Mouse (Mus musculus) urinary bladder, adult 2 months (tissue): Measurements from ENCODE around the gene S100a1. TPM values are rescaled to one million over a fixed set of nuclear protein-coding genes. Genes with fewer than 3 reads are reported as not detected.

Source experiments
- DNase-seq: peaks from one replicate; pipeline ENCODE4 v3.0.0; 2022; ENCODE audit warnings: low spot score
- polyA plus RNA-seq: library from polyadenylated mRNA; depleted of rRNA; stranded (reverse); fragments of >200 nt; gene quantifications from 2 replicates; pipeline ENCODE4 v1.2.3, GENCODE M21; 2012; rRNA removed

The S100a1 gene
- polyA plus RNA-seq, 1 experiment, result 865 TPM

- DNase-seq, result no peak
Measured at GRCm38 (mm10) chr3:90465686-90466310, 48.4 kb downstream of the S100a1 start, which contains the start of gene Npr1. Gene Npr1 (minus strand): TSS chr3:90465866.

- DNase-seq, result no peak
Measured at GRCm38 (mm10) chr3:90465081-90465685, 49.0 kb downstream of the S100a1 start.

GRCm38 (mm10) chr3:90464552-90465080, 49.6 kb downstream of the S100a1 start:
- DNase-seq, result no peak

GRCm38 (mm10) chr3:90462579-90462978, 51.6 kb downstream of the S100a1 start:
- DNase-seq, result no peak

- no peak for DNase-seq
Measured at GRCm38 (mm10) chr3:90461935-90462334, 52.3 kb downstream of the S100a1 start.

Other genes starting within 250 kb of the S100a1 start
- 15.0 and 15.4 TPM in 2 replicates for gene Dennd4b, start 249.2 kb downstream of the S100a1 start, polyA plus RNA-seq
- gene Gatad2b, start 221.2 kb downstream of the S100a1 start, polyA plus RNA-seq, result 14.7 and 23.9 TPM in 2 replicates
- gene Slc27a3, start 124.5 kb downstream of the S100a1 start, polyA plus RNA-seq, result 9.2 and 11.0 TPM in 2 replicates
- 24.8 and 26.4 TPM in 2 replicates for gene Ints3, start 80.8 kb downstream of the S100a1 start, polyA plus RNA-seq
- gene Npr1, start 48.5 kb downstream of the S100a1 start, polyA plus RNA-seq, result 25.3 and 26.4 TPM in 2 replicates
- gene Ilf2, start 38.3 kb downstream of the S100a1 start, polyA plus RNA-seq, result 44.4 and 48.2 TPM in 2 replicates
- 88.2 and 107 TPM in 2 replicates for gene Snapin, start 23.4 kb downstream of the S100a1 start, polyA plus RNA-seq
- 98.1 and 103 TPM in 2 replicates for gene Chtop, start 4.9 kb downstream of the S100a1 start, polyA plus RNA-seq
- 86.1 and 86.3 TPM in 2 replicates for gene S100a13, start within 50 bp of the S100a1 start, polyA plus RNA-seq
- gene S100a14, start 12.5 kb upstream of the S100a1 start, polyA plus RNA-seq, result 70.1 and 94.3 TPM in 2 replicates
- 151 and 159 TPM in 2 replicates for gene S100a16, start 22.9 kb upstream of the S100a1 start, polyA plus RNA-seq
- gene S100a3, start 46.2 kb upstream of the S100a1 start, polyA plus RNA-seq, result 3.3 and 4.7 TPM in 2 replicates
- gene S100a2, start 75.9 kb upstream of the S100a1 start, polyA plus RNA-seq, result not detected in 2 replicates
- gene Gm42674, start 87.5 kb upstream of the S100a1 start, polyA plus RNA-seq, result 0.41 and 0.81 TPM in 2 replicates
- 263 and 329 TPM in 2 replicates for gene S100a4, start 89.4 kb upstream of the S100a1 start, polyA plus RNA-seq
- 9.8 and 10.2 TPM in 2 replicates for gene S100a5, start 94.1 kb upstream of the S100a1 start, polyA plus RNA-seq
- gene S100a6, start 98.5 kb upstream of the S100a1 start, polyA plus RNA-seq, result 3,944 and 6,594 TPM in 2 replicates
- gene S100a7a, start 139.6 kb upstream of the S100a1 start, polyA plus RNA-seq, result 4.6 and 6.6 TPM in 2 replicates
- gene S100a8, start 154.6 kb upstream of the S100a1 start, polyA plus RNA-seq, result 0.45 and 1.0 TPM in 2 replicates
- 0.15 and 0.71 TPM in 2 replicates for gene S100a9, start 181.3 kb upstream of the S100a1 start, polyA plus RNA-seq
- 0.03 TPM in 1 of 2 replicates, not detected in the other for gene Pglyrp4, start 212.5 kb upstream of the S100a1 start, polyA plus RNA-seq